Mouse (Mus musculus): ENCODE measurements at regions not wholly inside any gene's neighbourhood (a gene's known extent, or its start where the extent isn't known, plus 50 kb on each side); places are given as distances from the start of the nearest gene placed in this dataset.

DNA sequence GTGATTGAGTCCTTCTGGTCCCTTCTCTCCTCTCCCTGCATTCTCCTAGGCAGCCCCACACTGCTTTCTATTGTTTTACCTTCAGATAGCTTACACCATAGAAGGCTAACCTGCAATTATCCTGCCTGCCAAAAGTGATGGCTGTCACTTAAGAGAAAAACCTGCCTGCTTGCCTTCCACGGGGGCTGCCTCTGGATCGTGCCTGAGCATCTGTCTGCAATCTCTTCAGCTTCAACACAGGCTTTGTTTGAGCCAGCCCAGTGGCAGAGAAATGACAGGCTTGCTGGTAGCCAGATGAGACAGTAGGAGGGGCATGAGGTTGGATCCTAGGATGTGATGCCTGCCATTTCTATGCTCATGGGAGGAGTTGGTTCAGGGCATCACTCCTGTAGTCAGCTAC lies 345.2 kb upstream of the Tshz3 start:
- Histone ChIP-seq H3K4me1 (peaks cover 25% of the 10 kb centered on the region), H3K9me3 (no peaks in the 10 kb centered on the region), H3K27me3 (no peaks in the 10 kb centered on the region), H3K9ac (no peak overlapping the region), H3K36me3 (no peaks in the 10 kb centered on the region), H3K27ac (no peak overlapping the region), H3K4me3 (no peak overlapping the region), H3K4me2 (replicated peaks) (no peak overlapping the region)
- 16% methylated on average over 2 of the region's 2 CpGs for WGBS
- no peak for ATAC-seq (ENCODE audit: insufficient number of reproducible peaks, insufficient read depth, low FRiP score, low TSS enrichment)

DNA sequence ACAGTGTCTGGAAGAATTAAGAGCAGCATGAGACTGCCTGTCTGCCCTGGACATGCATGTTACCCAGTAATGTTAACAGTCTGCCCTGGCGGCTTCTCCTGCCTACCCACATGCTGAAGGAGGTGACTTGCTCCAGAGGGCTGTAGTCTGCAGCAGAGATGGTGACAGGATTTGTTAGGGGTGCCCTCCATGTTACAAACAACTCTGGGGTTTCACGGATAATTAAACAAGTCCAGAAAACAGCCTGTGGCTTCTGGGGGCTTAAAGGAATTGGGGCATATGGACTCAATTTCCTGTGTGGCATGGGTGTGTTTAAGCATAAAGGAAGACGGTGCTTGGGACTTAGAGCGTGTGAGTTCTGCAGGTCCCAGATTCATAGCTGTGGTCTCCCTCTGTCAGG lies 347.3 kb upstream of the Tshz3 start:
- Histone ChIP-seq H3K4me2 (replicated peaks) (no peak overlapping the region), H3K27me3 (no peaks in the 10 kb centered on the region), H3K4me1 (peaks cover 25% of the 10 kb centered on the region), H3K36me3 (no peaks in the 10 kb centered on the region), H3K9ac (no peak overlapping the region), H3K4me3 (no peak overlapping the region), H3K9me3 (no peaks in the 10 kb centered on the region), H3K27ac (0 out of 2 replicates have a peak overlapping the region, but pooled peaks have one; percentile 11)
- 22% methylated on average over 4 of the region's 4 CpGs for WGBS
- ATAC-seq (ENCODE audit: insufficient number of reproducible peaks, insufficient read depth, low FRiP score, low TSS enrichment): peak; percentile 72; the same call in 1 of the 2 replicates

DNA sequence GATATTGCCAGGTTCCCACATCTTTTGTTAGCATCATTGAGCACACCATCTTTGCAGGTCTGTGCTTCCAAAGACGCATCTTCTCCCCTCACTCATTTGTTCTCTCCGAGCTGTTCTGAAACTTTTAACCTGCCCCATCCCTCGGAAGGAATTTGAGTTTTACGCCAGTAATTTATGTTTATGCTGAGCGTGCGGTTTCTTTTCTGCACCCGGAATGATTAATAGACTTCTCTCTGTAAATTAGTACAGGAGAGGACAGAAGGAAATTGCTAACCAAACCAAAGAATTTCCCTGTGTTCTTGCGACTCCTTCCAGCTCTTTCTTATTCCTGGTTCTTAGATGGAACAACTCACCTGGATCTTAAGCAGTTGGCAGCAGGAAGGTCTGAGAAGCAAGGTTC lies 349.7 kb upstream of the Tshz3 start:
- ATAC-seq (ENCODE audit: insufficient number of reproducible peaks, insufficient read depth, low FRiP score, low TSS enrichment): no peak
- 81% methylated on average over 8 of the region's 8 CpGs for WGBS
- Histone ChIP-seq H3K4me1 (peaks cover 25% of the 10 kb centered on the region), H3K4me2 (replicated peaks) (no peak overlapping the region), H3K27ac (no peak overlapping the region), H3K27me3 (no peaks in the 10 kb centered on the region), H3K9ac (no peak overlapping the region), H3K4me3 (no peak overlapping the region), H3K36me3 (no peaks in the 10 kb centered on the region), H3K9me3 (no peaks in the 10 kb centered on the region)

DNA sequence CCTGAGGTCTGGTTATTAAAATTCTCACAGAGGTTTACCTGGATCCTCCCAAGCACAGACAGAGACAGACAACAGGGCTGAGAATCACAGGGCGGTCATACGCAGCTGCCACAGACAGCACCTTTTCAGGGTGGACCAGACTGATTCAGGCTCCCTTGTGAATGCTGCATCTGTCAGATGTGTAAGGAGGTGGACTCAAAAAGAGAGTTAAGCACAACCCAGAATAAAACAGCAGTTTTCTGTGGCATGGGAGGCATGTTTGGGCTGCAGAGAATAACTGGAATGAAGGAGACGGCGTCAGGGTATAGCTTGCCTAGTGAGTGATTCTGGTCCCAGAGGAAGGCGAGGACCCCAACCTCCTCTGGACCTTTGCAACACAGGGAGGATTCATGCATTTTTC lies 363.1 kb upstream of the Tshz3 start:
- Histone ChIP-seq H3K4me1 (peaks cover 16% of the 10 kb centered on the region), H3K36me3 (no peaks in the 10 kb centered on the region), H3K4me3 (no peak overlapping the region), H3K9me3 (no peaks in the 10 kb centered on the region), H3K27me3 (no peaks in the 10 kb centered on the region), H3K4me2 (replicated peaks) (no peak overlapping the region), H3K27ac (no peak overlapping the region), H3K9ac (no peak overlapping the region)
- 84% methylated on average over 5 of the region's 5 CpGs for WGBS
- ATAC-seq (ENCODE audit: insufficient number of reproducible peaks, insufficient read depth, low FRiP score, low TSS enrichment): no peak

DNA sequence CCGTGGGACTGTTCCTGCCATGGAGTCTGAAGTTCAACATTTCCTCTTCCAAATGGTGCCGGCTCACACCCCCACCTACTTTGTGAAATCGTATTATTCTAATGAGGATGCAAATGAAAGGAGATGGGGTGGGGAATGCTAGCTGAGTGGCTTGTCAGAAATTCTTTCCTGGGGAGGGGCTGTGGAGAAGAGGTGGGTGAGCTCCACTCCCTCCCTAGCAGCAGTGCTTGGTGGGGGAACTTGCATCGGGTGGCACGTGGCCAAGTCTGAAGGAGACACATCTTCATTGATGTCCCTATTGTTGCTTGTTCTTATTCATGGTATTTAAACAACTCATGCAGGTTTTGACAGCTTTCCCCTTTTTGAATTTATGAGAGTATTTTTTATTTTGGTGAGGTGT lies 363.8 kb upstream of the Tshz3 start:
- no peak for ATAC-seq (ENCODE audit: insufficient number of reproducible peaks, insufficient read depth, low FRiP score, low TSS enrichment)
- Histone ChIP-seq H3K27me3 (no peaks in the 10 kb centered on the region), H3K36me3 (no peaks in the 10 kb centered on the region), H3K4me3 (no peak overlapping the region), H3K9me3 (no peaks in the 10 kb centered on the region), H3K4me1 (peaks cover 16% of the 10 kb centered on the region), H3K4me2 (replicated peaks) (no peak overlapping the region), H3K9ac (no peak overlapping the region), H3K27ac (peak overlapping the region; percentile 4; the same call in 1 of the 2 replicates)
- 34% methylated on average over 5 of the region's 5 CpGs for WGBS

DNA sequence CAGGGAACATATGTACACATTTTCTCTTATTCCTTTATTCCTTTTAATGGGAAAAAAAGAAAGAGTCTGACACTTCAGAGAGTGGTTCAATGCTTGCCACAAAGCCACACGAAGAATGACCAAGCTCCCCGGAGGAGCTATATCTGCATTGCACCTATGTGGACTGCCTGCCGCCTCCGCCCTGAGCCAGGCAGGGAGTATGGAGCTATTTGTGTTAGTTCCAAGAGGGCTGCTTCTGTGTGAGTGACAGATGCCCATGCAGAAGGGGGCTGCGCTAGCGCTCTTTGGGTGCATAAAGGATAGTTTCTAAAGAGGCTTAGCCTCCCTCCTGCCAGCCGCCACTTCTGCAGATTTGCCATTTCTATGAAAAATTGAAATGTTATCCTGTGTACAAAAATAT lies 365.3 kb upstream of the Tshz3 start:
- Histone ChIP-seq H3K4me1 (peaks cover 16% of the 10 kb centered on the region), H3K4me2 (replicated peaks) (no peak overlapping the region), H3K36me3 (no peaks in the 10 kb centered on the region), H3K4me3 (no peak overlapping the region), H3K27ac (peak overlapping the region; percentile 11; the same call in 1 of the 2 replicates), H3K9ac (no peak overlapping the region), H3K9me3 (no peaks in the 10 kb centered on the region), H3K27me3 (no peaks in the 10 kb centered on the region)
- 82% methylated on average over 7 of the region's 7 CpGs for WGBS
- no peak for ATAC-seq (ENCODE audit: insufficient number of reproducible peaks, insufficient read depth, low FRiP score, low TSS enrichment)

DNA sequence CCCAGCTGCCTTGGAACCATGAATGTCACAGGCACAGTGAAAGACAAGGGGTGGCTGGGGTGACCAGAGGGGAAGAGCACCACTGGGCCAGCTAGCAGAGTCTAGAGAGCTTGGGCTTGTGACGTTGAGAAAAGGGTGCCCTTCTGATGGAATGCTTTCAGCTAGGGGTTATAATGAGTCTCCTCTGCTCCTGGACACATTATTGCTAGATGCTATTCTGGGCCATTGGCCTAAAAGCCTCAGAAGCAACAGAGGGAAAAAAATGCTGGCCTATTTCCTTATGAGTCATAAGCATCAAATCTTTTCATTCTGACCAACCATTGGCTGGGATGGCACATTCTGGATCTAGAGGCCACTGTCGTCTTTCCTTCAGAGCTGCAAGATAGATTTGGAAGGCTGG lies 369.8 kb upstream of the Tshz3 start:
- Histone ChIP-seq H3K4me2 (replicated peaks) (no peak overlapping the region), H3K36me3 (no peaks in the 10 kb centered on the region), H3K27ac (no peak overlapping the region), H3K4me1 (peaks cover 6% of the 10 kb centered on the region; the same call in 1 of the 2 replicates), H3K27me3 (no peaks in the 10 kb centered on the region), H3K9ac (no peak overlapping the region), H3K4me3 (no peak overlapping the region), H3K9me3 (no peaks in the 10 kb centered on the region)
- WGBS: 85% methylated on average over 2 of the region's 2 CpGs
- ATAC-seq (ENCODE audit: insufficient number of reproducible peaks, insufficient read depth, low FRiP score, low TSS enrichment): no peak

DNA sequence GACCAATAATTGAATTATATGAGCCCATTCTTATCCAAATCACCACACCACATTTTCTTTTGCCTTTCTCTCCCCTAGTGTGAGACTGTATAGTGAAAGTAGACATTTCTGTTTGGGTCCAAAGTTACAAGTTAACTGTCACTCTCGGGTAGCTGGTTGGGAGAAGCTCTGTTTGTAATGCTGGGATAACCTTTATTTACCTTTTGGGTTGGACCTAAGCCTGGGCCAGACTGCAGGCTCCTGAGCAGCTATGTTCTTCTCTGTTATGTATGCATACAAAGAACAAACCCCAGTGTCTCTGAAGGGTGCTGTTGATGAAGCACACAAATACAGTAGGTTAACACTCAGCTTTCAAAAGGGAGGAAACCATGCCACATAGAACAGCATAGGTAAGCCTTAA lies 373.9 kb upstream of the Tshz3 start:
- ATAC-seq (ENCODE audit: insufficient number of reproducible peaks, insufficient read depth, low FRiP score, low TSS enrichment): no peak
- 86% methylated on average over 1 of the region's 1 CpGs for WGBS
- Histone ChIP-seq H3K4me3 (no peak overlapping the region), H3K36me3 (no peaks in the 10 kb centered on the region), H3K4me1 (no peaks in the 10 kb centered on the region), H3K4me2 (replicated peaks) (no peak overlapping the region), H3K27ac (no peak overlapping the region), H3K9me3 (no peaks in the 10 kb centered on the region), H3K27me3 (no peaks in the 10 kb centered on the region), H3K9ac (no peak overlapping the region)

DNA sequence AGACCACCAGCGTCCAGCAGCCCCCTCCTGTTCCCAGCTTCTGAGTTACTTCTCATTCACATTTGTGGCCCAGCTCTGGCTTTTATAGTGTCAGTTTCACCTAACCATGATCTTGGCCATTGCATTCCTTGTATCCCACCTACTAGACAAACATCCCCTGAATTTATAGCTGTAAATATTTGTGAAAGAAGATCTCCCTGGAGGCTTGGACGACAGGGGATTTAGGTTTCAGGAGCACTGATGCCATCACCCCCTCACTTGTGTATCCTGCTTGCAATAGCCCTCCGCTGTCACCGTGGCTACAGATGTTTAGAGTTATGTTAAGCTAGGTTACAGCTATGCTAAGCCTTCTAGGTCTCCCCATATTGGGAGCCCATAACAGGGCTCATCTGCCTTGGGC lies 375.7 kb upstream of the Tshz3 start:
- no peak overlapping the region for H3K4me2 ChIP-seq (replicated peaks)
- H3K27ac ChIP-seq: no peak overlapping the region
- no peak overlapping the region for H3K9ac ChIP-seq
- H3K36me3 ChIP-seq: no peaks in the 10 kb centered on the region
- no peak for ATAC-seq (ENCODE audit: insufficient number of reproducible peaks, insufficient read depth, low FRiP score, low TSS enrichment)
- 42% methylated on average over 4 of the region's 4 CpGs for WGBS
- no peaks in the 10 kb centered on the region for H3K27me3 ChIP-seq
- no peaks in the 10 kb centered on the region for H3K9me3 ChIP-seq
- no peak overlapping the region for H3K4me3 ChIP-seq
- H3K4me1 ChIP-seq: peaks cover 7% of the 10 kb centered on the region; the same call in 1 of the 2 replicates

DNA sequence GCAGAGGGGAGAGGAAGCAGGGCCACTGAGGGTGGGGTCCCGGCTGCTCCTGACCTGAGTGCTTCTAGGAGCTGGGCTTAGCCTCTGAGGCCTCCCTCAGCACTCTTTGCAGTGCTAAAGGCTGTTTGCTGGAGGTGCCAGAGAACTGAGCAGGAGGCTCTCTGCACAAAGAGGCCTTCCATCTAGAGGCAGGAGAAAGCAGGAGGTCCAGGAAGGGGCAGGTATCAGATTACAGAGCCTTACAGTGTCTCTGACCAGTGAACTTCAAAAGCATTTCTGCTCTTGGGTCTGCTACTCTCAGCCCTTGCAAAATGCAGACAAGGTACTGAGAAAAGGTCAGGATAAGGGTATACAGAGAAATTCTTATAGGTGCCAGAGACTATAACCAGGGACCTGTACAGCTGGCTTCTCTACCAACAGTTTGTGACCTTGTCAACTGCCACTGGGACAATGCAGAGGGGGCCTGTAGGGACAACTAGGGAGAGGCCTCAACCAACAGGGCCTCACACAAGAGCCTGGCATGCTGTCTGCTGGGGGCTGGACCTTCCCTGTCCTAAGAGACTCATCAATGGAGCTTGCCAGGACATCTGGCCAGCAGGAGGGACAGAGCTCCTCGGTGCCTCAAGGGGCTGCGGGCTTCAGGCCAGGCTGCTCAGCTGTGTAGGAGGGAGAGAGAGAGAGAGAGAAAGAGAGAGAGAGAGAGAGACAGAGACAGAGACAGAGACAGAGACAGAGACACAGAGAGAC lies 380.3 kb upstream of the Tshz3 start:
- Histone ChIP-seq H3K36me3 (no peaks in the 10 kb centered on the region), H3K9me3 (no peaks in the 10 kb centered on the region), H3K27ac (no peak overlapping the region), H3K27me3 (no peaks in the 10 kb centered on the region), H3K9ac (no peak overlapping the region), H3K4me2 (replicated peaks) (no peak overlapping the region), H3K4me1 (peaks cover 9% of the 10 kb centered on the region; the same call in 1 of the 2 replicates), H3K4me3 (no peak overlapping the region)
- whole genome bisulfite sequencing: 34% methylated on average over 3 of the region's 3 CpGs
- no peak for ATAC-seq (ENCODE audit: insufficient number of reproducible peaks, insufficient read depth, low FRiP score, low TSS enrichment)

DNA sequence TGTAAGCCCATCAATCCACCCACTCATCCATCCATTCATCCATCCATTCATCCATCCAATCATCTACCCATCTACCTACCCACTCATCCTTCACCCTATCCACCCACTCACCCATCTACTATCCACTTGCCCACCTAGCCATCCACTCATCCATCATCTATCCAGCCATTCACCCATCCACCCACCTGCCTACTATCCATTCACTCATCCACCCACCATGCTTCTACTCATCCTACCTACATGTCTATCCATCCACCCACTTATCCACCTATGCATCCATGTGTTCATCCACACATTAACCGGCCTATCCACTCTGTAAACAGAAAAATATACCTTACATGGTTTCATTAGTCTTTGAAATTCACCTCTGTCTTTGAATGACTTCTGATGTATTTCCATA lies 384.2 kb upstream of the Tshz3 start:
- Histone ChIP-seq H3K4me2 (replicated peaks) (no peak overlapping the region), H3K27me3 (no peaks in the 10 kb centered on the region), H3K9me3 (no peaks in the 10 kb centered on the region), H3K4me1 (peaks cover 9% of the 10 kb centered on the region), H3K36me3 (no peaks in the 10 kb centered on the region), H3K9ac (no peak overlapping the region; the same call in 1 of the 2 replicates), H3K4me3 (no peak overlapping the region), H3K27ac (no peak overlapping the region)
- ATAC-seq (ENCODE audit: insufficient number of reproducible peaks, insufficient read depth, low FRiP score, low TSS enrichment): no peak
- WGBS: 91% methylated on average over 1 of the region's 1 CpGs

DNA sequence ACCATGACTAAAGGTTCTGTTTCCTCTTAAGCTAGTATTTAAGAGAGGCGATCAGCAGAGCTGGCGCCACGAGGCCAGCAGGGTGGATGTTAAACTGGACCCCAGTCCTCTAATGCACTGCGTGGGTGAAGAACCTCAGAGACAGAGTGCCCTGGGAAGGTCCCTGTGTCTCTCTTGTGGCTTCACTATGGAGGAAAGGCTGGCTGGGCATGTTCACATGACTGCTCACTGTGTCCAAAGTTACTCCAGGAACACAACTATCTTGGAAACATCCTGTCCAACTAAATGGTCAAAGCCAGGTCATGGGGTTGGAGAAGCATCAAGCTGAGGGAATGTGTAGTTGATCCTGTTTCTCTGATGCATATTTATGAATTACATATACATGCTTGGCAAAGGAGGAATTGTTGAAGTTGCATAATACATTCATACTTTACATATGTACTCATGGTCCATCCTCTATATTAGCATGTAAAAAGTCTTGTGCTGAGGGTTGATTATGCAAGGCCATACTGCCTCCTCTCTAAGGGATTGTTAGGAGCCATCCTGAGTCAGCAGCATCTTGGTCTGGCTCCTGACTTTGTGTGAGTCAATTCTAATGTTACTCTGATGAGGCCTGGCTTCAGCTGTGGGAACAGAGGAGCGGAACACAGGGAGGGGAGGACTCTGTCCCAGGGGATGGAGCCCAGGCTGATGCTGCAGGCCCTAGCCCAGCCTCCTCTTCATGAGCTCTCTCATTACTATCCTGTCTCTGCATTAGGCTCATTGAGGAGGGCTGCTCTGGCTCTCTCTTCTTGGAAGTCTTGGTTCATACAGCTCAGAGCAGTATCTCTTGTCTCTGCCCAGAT lies 387.9 kb upstream of the Tshz3 start:
- 92% methylated on average over 5 of the region's 5 CpGs for WGBS
- Histone ChIP-seq H3K9ac (no peak overlapping the region), H3K27ac (no peak overlapping the region), H3K4me1 (no peaks in the 10 kb centered on the region; the same call in 1 of the 2 replicates), H3K36me3 (no peaks in the 10 kb centered on the region), H3K4me3 (no peak overlapping the region), H3K4me2 (replicated peaks) (no peak overlapping the region), H3K27me3 (no peaks in the 10 kb centered on the region), H3K9me3 (no peaks in the 10 kb centered on the region)
- no peak for ATAC-seq (ENCODE audit: insufficient number of reproducible peaks, insufficient read depth, low FRiP score, low TSS enrichment)

All from embryonic facial prominence, embryonic 12.5 days (tissue).